Mouse (Mus musculus): Measurements from ENCODE around the gene Rnasek. TPM values are rescaled to one million over a fixed set of nuclear protein-coding genes. Genes with fewer than 3 reads are reported as not detected.

Gene Rnasek
- total RNA-seq, 2 experiments from 2014 or later = 109 to 117 TPM

- Histone ChIP-seq H3K27ac (peak within 1 kb of the TSS; percentile 69; the same call in 1 of the 2 replicates), H3K4me3 (peak within 1 kb of the TSS; percentile 72)
- peak; percentile 66 for TF ChIP-seq CTCF (IDR thresholded peaks at IDR 0.05)
- intact Hi-C loops (cut with DNase I) = loop anchor here (1.0 kb wide), 1 partner anchor 54 kb away; no protein-coding TSS in a partner anchor
- DNase-seq = peak; percentile 70
Measured at GRCm38 (mm10) chr11:70254931-70255531, 15.4 kb upstream of the Rnasek start, which contains the start of gene Alox12. TSS of gene Alox12 (minus strand) at chr11:70255353.

- H3K27ac ChIP-seq = no peak overlapping the region; the same call in 1 of the 2 replicates
- intact Hi-C loops (cut with DNase I) = no loop called here
- no peak for DNase-seq
- no peak for TF ChIP-seq CTCF (IDR thresholded peaks at IDR 0.05)
- H3K4me3 ChIP-seq = peak overlapping the region; percentile 72
Measured at GRCm38 (mm10) chr11:70254337-70254736, 14.7 kb upstream of the Rnasek start.

DNA sequence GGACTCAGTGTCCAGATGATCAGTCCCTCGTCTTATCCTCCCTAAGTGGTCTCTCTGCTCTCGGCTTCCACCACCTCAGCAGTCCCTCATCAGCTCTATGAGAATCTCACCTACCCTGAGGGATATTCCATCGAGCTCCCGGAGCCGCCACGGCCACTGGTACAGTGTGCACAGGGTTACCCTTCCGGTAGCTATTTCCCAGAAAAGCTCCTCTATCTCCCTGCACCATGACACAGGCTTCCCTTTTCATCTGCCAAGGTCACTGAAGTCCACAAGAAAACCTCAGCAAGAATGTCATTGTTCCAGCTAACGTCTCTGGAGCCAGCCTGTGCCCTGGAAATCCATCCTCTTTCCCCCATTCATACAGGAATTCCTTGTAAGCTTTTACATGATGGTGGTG is 12.2 kb upstream of the Rnasek start:
- no peak for DNase-seq
- intact Hi-C loops (cut with DNase I) = no loop called here
- no peak for TF ChIP-seq CTCF (IDR thresholded peaks at IDR 0.05)
- Histone ChIP-seq H3K4me3 (no peak overlapping the region), H3K27ac (no peak overlapping the region)

GRCm38 (mm10) chr11:70250150-70250549 is 10.5 kb upstream of the Rnasek start:
- Histone ChIP-seq H3K27ac (no peak overlapping the region), H3K4me3 (no peak overlapping the region)
- intact Hi-C loops (cut with DNase I) = no loop called here
- no peak for TF ChIP-seq CTCF (IDR thresholded peaks at IDR 0.05)
- DNase-seq = no peak

- H3K27ac ChIP-seq = no peak overlapping the region
- intact Hi-C loops (cut with DNase I) = no loop called here
- peak; percentile 92; the same call in 1 of the 2 replicates for TF ChIP-seq CTCF (IDR thresholded peaks at IDR 0.05)
- no peak overlapping the region for H3K4me3 ChIP-seq
- peak; percentile 63 for DNase-seq
Measured at GRCm38 (mm10) chr11:70247136-70247845, 7.6 kb upstream of the Rnasek start.

GRCm38 (mm10) chr11:70242591-70242990 is 2.9 kb upstream of the Rnasek start:
- Histone ChIP-seq H3K27ac (no peak overlapping the region), H3K4me3 (no peak overlapping the region)
- TF ChIP-seq CTCF (IDR thresholded peaks at IDR 0.05) = no peak
- DNase-seq = no peak
- intact Hi-C loops (cut with DNase I) = no loop called here

- intact Hi-C loops (cut with DNase I) = no loop called here
- no peak for TF ChIP-seq CTCF (IDR thresholded peaks at IDR 0.05)
- peak overlapping the region; percentile 99 for H3K4me3 ChIP-seq
- peak overlapping the region; percentile 97 for H3K27ac ChIP-seq
- DNase-seq = peak; percentile 40
Measured at GRCm38 (mm10) chr11:70238591-70239440, 826 bp downstream of the Rnasek start.

GRCm38 (mm10) chr11:70237457-70238167 is 2.0 kb downstream of the Rnasek start, which contains the start of gene 0610010K14Rik:
TSS of gene 0610010K14Rik (minus strand) at chr11:70237914.
- intact Hi-C loops (cut with DNase I) = no loop called here
- TF ChIP-seq CTCF (IDR thresholded peaks at IDR 0.05) = peak; percentile 76
- Histone ChIP-seq H3K4me3 (peak within 1 kb of the TSS; percentile 99), H3K27ac (peak within 1 kb of the TSS; percentile 97)
- peak; percentile 99 for DNase-seq

- DNase-seq = peak; percentile 20
- TF ChIP-seq CTCF (IDR thresholded peaks at IDR 0.05) = no peak
- Histone ChIP-seq H3K27ac (peak overlapping the region; percentile 97), H3K4me3 (peak overlapping the region; percentile 99)
- intact Hi-C loops (cut with DNase I) = no loop called here
Measured at GRCm38 (mm10) chr11:70236717-70237116, 2.9 kb downstream of the Rnasek start.

GRCm38 (mm10) chr11:70235254-70235900 is 4.3 kb downstream of the Rnasek start:
- TF ChIP-seq CTCF (IDR thresholded peaks at IDR 0.05) = no peak
- intact Hi-C loops (cut with DNase I) = no loop called here

DNA sequence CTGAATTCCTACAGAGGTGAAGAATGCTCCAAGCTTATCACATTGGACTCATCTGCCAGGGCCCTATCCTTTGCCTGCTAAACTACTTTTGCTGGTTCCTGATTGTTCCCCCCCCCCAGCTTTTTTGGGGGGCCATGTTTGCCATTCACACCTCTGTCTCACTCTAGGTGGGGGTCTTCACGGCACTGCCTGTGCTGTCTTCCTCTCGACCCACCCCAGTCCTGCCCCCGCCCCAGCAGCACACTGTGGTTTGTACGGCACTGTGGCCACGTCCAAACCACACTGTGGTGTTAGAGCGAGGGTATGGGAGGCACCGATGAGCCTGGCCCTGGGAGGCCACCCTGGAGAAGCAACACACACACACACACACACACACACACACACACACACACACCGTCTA is 5.1 kb downstream of the Rnasek start:
- TF ChIP-seq CTCF (IDR thresholded peaks at IDR 0.05) = no peak
- peak overlapping the region; percentile 92 for H3K27ac ChIP-seq
- peak; percentile 9 for DNase-seq
- intact Hi-C loops (cut with DNase I) = no loop called here
- peak overlapping the region; percentile 85 for H3K4me3 ChIP-seq

More at GRCm38 (mm10) chr11:70235254-70235900, 4.3 kb downstream of the Rnasek start:
- Histone ChIP-seq H3K4me3 (no peak overlapping the region), H3K27ac (peak overlapping the region; percentile 92; the same call in 1 of the 2 replicates)
- peak; percentile 26 for DNase-seq

Measured in gastrocnemius, adult 2 months (tissue).